Mouse (Mus musculus) intestine, embryonic 15.5 days (tissue): ENCODE data around the gene Hnrnpab. TPM values are rescaled to one million over a fixed set of nuclear protein-coding genes. Genes with fewer than 3 reads are reported as not detected.

Experiments used
- ATAC-seq: fragments of 200-750 bp; cut with Nextera tagmentation; 2 replicates; pipeline ENCODE4 v1.8.0; 2017; ENCODE audit warnings: moderate TSS enrichment, moderate library complexity
- H3K27ac ChIP-seq: fragments of 300-500 bp; sonication (generic); 2 replicates; pipeline ENCODE4 v1.5.1; 2015; ENCODE audit warnings: mild to moderate bottlenecking, inconsistent platforms
- H3K27me3 ChIP-seq: fragments of 300-500 bp; sonication (generic); replicated peaks from 2 replicates; pipeline ENCODE4 v1.6.1; 2015; ENCODE audit warnings: inconsistent platforms
- H3K36me3 ChIP-seq: fragments of 300-500 bp; sonication (generic); 2 replicates; pipeline ENCODE4 v1.6.1; 2015; ENCODE audit warnings: inconsistent platforms
- H3K4me1 ChIP-seq: fragments of 300-500 bp; sonication (generic); replicated peaks from 2 replicates; pipeline ENCODE4 v1.6.1; 2015; ENCODE audit warnings: inconsistent platforms
- H3K4me2 ChIP-seq: fragments of 300-500 bp; sonication (generic); replicated peaks from 2 replicates; pipeline ENCODE4 v1.6.1; 2015; ENCODE audit warnings: mild to moderate bottlenecking, inconsistent platforms
- H3K4me3 ChIP-seq: fragments of 300-500 bp; sonication (generic); replicated peaks from 2 replicates; pipeline ENCODE4 v1.5.1; 2015; ENCODE audit warnings: inconsistent platforms
- H3K9ac ChIP-seq: fragments of 300-500 bp; sonication (generic); 2 replicates; pipeline ENCODE4 v1.6.1; 2015; ENCODE audit warnings: inconsistent platforms
- H3K9me3 ChIP-seq: fragments of 300-500 bp; sonication (generic); 2 replicates; pipeline ENCODE4 v1.6.1; 2016; ENCODE audit warnings: inconsistent platforms
- WGBS: fragments of 180-500 bp; shearing (Covaris S2); methylation state at CpG from one replicate; pipeline ENCODE4 v1.1.7; 2015; 5-methylcytosine and 5-hydroxymethylcytosine counted together
- polyA plus RNA-seq: library from polyadenylated mRNA; unstranded; fragments of >200 nt; fragmentation: Nextera tagmentation; extraction: Ambion mirVana; gene quantifications from 2 replicates; pipeline ENCODE4 v1.2.1, GENCODE M21; 2015

Hnrnpab gene
- polyA plus RNA-seq: 381 and 414 TPM in 2 replicates

GRCm38 (mm10) chr11:51606447-51607095, at the start of gene Hnrnpab:
Hnrnpab (minus strand) TSS chr11:51606847.
- Histone ChIP-seq H3K9me3 (no peaks in the 10 kb centered on the region), H3K36me3 (peaks cover 30% of the 10 kb centered on the region), H3K4me1 (peaks cover 25% of the 10 kb centered on the region), H3K9ac (peak within 1 kb of the TSS; percentile 99), H3K4me3 (peak within 1 kb of the TSS; percentile 95), H3K27me3 (no peaks in the 10 kb centered on the region), H3K4me2 (peak within 1 kb of the TSS; percentile 72), H3K27ac (peak within 1 kb of the TSS; percentile 92)
- under 1% methylated on average over 66 of the region's 91 CpGs for WGBS
- peak; percentile 94 for ATAC-seq

- H3K27ac ChIP-seq: no peak overlapping the region
- H3K36me3 ChIP-seq: no peaks in the 10 kb centered on the region
- 90% methylated on average over 3 of the region's 3 CpGs for WGBS
- H3K4me1 ChIP-seq: peaks cover 9% of the 10 kb centered on the region; the same call in 1 of the 2 replicates
- no peak for ATAC-seq
- H3K9ac ChIP-seq: no peak overlapping the region
- no peaks in the 10 kb centered on the region for H3K27me3 ChIP-seq
- H3K9me3 ChIP-seq: no peaks in the 10 kb centered on the region
- H3K4me3 ChIP-seq: no peak overlapping the region
- H3K4me2 ChIP-seq: no peak overlapping the region
Observed at GRCm38 (mm10) chr11:51654891-51655290, 48.2 kb upstream of the Hnrnpab start.

- Histone ChIP-seq H3K4me2 (no peak overlapping the region), H3K27me3 (no peaks in the 10 kb centered on the region), H3K9ac (no peak overlapping the region), H3K36me3 (no peaks in the 10 kb centered on the region), H3K4me3 (no peak overlapping the region), H3K4me1 (peaks cover 19% of the 10 kb centered on the region), H3K27ac (no peak overlapping the region), H3K9me3 (no peaks in the 10 kb centered on the region)
- ATAC-seq: no peak
- 85% methylated on average over 6 of the region's 6 CpGs for WGBS
Observed at GRCm38 (mm10) chr11:51653736-51654135, 47.1 kb upstream of the Hnrnpab start.

- Histone ChIP-seq H3K36me3 (no peaks in the 10 kb centered on the region), H3K4me3 (no peak overlapping the region), H3K9me3 (no peaks in the 10 kb centered on the region), H3K27ac (no peak overlapping the region), H3K27me3 (no peaks in the 10 kb centered on the region), H3K4me1 (peaks cover 18% of the 10 kb centered on the region), H3K9ac (no peak overlapping the region), H3K4me2 (no peak overlapping the region)
- WGBS: 91% methylated on average over 4 of the region's 4 CpGs
- no peak for ATAC-seq
Observed at GRCm38 (mm10) chr11:51652889-51653418, 46.3 kb upstream of the Hnrnpab start.

GRCm38 (mm10) chr11:51650691-51651515, 44.3 kb upstream of the Hnrnpab start, which contains the start of the genes N4bp3 and D930048N14Rik:
N4bp3 (minus strand) TSS chr11:51650842.
D930048N14Rik (plus strand) TSS chr11:51650954.
- H3K4me2 ChIP-seq: peak within 1 kb of the TSS; percentile 97
- peaks cover 24% of the 10 kb centered on the region for H3K4me1 ChIP-seq
- no peaks in the 10 kb centered on the region for H3K36me3 ChIP-seq
- peak within 1 kb of the TSS; percentile 78 for H3K4me3 ChIP-seq
- H3K27ac ChIP-seq: peak within 1 kb of the TSS; percentile 90
- under 1% methylated on average over 70 of the region's 70 CpGs for WGBS
- peak; percentile 90 for ATAC-seq
- H3K9ac ChIP-seq: peak within 1 kb of the TSS; percentile 67
- H3K27me3 ChIP-seq: no peaks in the 10 kb centered on the region
- H3K9me3 ChIP-seq: no peaks in the 10 kb centered on the region

- 1% methylated on average over 30 of the region's 30 CpGs for whole genome bisulfite sequencing
- Histone ChIP-seq H3K9me3 (no peaks in the 10 kb centered on the region), H3K4me3 (peak overlapping the region; percentile 78), H3K9ac (peak overlapping the region; percentile 67), H3K27ac (peak overlapping the region; percentile 90), H3K27me3 (no peaks in the 10 kb centered on the region), H3K4me1 (peaks cover 29% of the 10 kb centered on the region), H3K36me3 (no peaks in the 10 kb centered on the region), H3K4me2 (peak overlapping the region; percentile 97)
- ATAC-seq: peak; percentile 64
Observed at GRCm38 (mm10) chr11:51650261-51650660, 43.6 kb upstream of the Hnrnpab start.

GRCm38 (mm10) chr11:51649889-51650199, 43.2 kb upstream of the Hnrnpab start:
- Histone ChIP-seq H3K4me2 (peak overlapping the region; percentile 97), H3K27ac (peak overlapping the region; percentile 90), H3K9ac (peak overlapping the region; percentile 67), H3K36me3 (no peaks in the 10 kb centered on the region), H3K27me3 (no peaks in the 10 kb centered on the region), H3K4me1 (peaks cover 31% of the 10 kb centered on the region), H3K4me3 (peak overlapping the region; percentile 78), H3K9me3 (no peaks in the 10 kb centered on the region)
- 0 out of 2 replicates have a peak, but pooled peaks have one; percentile 9 for ATAC-seq
- 5% methylated on average over 7 of the region's 7 CpGs for WGBS

- Histone ChIP-seq H3K4me2 (peak overlapping the region; percentile 97), H3K9ac (peak overlapping the region; percentile 67), H3K27me3 (no peaks in the 10 kb centered on the region), H3K27ac (peak overlapping the region; percentile 90; the same call in 1 of the 2 replicates), H3K4me3 (peak overlapping the region; percentile 78), H3K4me1 (peaks cover 31% of the 10 kb centered on the region), H3K36me3 (no peaks in the 10 kb centered on the region), H3K9me3 (no peaks in the 10 kb centered on the region)
- 43% methylated on average over 11 of the region's 11 CpGs for WGBS
- no peak for ATAC-seq
Observed at GRCm38 (mm10) chr11:51649111-51649888, 42.7 kb upstream of the Hnrnpab start.

GRCm38 (mm10) chr11:51648566-51648965, 41.9 kb upstream of the Hnrnpab start:
- H3K27me3 ChIP-seq: no peaks in the 10 kb centered on the region
- 24% methylated on average over 3 of the region's 3 CpGs for WGBS
- H3K9ac ChIP-seq: no peak overlapping the region; the same call in 1 of the 2 replicates
- H3K4me2 ChIP-seq: peak overlapping the region; percentile 97
- no peaks in the 10 kb centered on the region for H3K9me3 ChIP-seq
- ATAC-seq: no peak
- peaks cover 34% of the 10 kb centered on the region for H3K4me1 ChIP-seq
- H3K36me3 ChIP-seq: no peaks in the 10 kb centered on the region
- H3K4me3 ChIP-seq: no peak overlapping the region
- H3K27ac ChIP-seq: no peak overlapping the region

- peak overlapping the region; percentile 19; the same call in 1 of the 2 replicates for H3K4me2 ChIP-seq
Observed at GRCm38 (mm10) chr11:51646751-51647667, 40.4 kb upstream of the Hnrnpab start.

GRCm38 (mm10) chr11:51646245-51646644, 39.6 kb upstream of the Hnrnpab start:
- Histone ChIP-seq H3K27me3 (no peaks in the 10 kb centered on the region), H3K4me3 (no peak overlapping the region), H3K9ac (no peak overlapping the region), H3K36me3 (no peaks in the 10 kb centered on the region; the same call in 1 of the 2 replicates), H3K4me1 (peaks cover 36% of the 10 kb centered on the region), H3K4me2 (no peak overlapping the region), H3K27ac (no peak overlapping the region), H3K9me3 (no peaks in the 10 kb centered on the region)
- ATAC-seq: no peak
- 79% methylated on average over 7 of the region's 7 CpGs for WGBS

More at GRCm38 (mm10) chr11:51646751-51647667, 40.4 kb upstream of the Hnrnpab start:
- Histone ChIP-seq H3K36me3 (no peaks in the 10 kb centered on the region; the same call in 1 of the 2 replicates), H3K4me1 (peaks cover 36% of the 10 kb centered on the region), H3K4me3 (no peak overlapping the region), H3K27me3 (no peaks in the 10 kb centered on the region), H3K9me3 (no peaks in the 10 kb centered on the region), H3K27ac (peak overlapping the region; percentile 51), H3K9ac (no peak overlapping the region)
- 58% methylated on average over 15 of the region's 15 CpGs for WGBS
- ATAC-seq: no peak
